Mouse (Mus musculus) ovary, adult 10 weeks (tissue): ENCODE measurements around the gene Igll1. TPM values are rescaled to one million over a fixed set of nuclear protein-coding genes. Genes with fewer than 3 reads are reported as not detected.

Experiments used
- polyA plus RNA-seq: library from polyadenylated mRNA; stranded (reverse); fragments of 350-450 nt; fragmentation: Illumina TruSeq; extraction: RNeasy Lipid Tissue Mini Kit (QIAGEN cat#74804); gene quantifications from one replicate; pipeline ENCODE4 v1.2.3, GENCODE M21; 2014

Igll1 gene
- polyA plus RNA-seq, result not detected

GRCm38 (mm10) chr16:16863978-16864377, at the start of gene Igll1:
TSS of gene Igll1 (minus strand) at chr16:16863985.

DNA sequence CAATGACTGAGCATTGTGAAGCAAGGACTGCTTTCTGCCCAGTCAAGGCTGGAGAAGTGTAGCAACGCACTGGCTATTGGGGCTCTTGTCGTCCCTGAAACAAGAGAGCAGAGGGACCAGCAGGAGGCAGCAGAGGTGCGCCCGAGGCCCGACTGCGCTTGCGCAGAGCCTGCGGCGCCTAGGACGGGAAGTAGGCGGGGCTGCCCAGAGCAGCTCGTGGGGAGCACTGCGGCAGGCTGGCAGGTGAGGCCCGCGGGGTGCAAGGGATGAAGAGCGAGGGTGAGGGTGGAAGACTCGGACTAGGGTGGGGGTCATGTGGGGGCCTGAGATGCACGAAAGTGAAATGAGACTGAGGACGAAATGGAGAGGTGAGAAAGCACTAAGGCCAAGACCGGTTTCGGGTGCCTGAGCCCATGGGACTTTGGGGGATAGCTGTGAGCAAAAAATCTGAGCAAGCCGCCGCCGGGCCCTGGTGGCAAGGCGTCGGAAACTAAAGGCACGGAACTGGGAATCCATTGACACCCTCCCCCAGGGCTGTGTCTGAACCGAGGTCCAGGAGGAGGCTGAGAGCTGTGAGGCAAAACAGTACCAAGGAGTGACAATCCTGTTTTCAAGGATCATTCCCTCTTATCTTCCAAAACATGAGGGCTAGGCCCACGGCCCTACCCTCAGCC, 32.7 kb upstream of the Igll1 start, which contains the start of gene Ppm1f:
TSS of gene Ppm1f (plus strand) at position 88 of the 674 bp plus-strand sequence.

GRCm38 (mm10) chr16:16870617-16871331, 7.0 kb upstream of the Igll1 start, which contains the start of the genes Top3b and Vpreb1:
TSS of gene Top3b (plus strand) at chr16:16870736.
TSS of gene Vpreb1 (minus strand) at chr16:16870843.

DNA sequence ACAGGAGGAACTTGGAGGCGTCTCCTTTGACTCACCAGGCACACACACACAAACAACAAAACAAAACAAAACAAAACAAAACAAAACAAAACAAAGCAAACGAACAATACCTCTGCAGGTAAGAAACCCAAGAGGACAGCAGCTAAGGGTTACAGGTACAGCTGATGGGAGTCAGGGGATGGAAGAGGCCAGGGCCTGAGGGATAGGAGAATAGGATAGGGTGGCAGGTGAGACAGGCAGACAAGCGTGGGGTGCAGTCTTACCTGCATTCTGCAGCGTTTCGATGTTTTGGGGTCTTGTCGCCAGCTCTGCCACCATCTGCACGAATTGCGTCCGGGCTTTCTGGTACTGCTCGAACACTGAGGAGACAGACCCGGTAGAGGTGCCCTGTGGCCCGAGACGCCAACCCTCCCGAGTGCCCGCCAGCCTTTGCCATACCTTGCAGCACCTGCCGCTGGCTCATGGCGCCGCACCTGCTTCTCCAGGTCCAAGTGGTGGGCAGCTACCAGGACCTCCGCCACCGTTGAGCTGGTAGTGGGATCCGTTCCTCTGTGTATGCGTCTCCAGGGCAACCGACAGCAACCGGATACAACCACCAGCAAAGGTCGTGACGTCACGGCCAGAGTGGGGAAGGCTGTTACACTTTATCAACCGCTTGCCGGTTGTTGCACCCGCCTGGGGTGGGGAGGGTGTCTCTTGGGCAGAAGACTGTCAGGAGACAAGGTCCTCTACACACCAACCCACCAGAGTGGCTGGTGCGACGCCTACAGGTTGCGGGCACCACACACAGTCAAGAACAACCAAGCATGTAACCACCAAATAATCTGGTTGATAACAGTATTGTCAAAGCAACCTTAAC, 34.8 kb downstream of the Igll1 start, which contains the start of gene Spag6l:
TSS of gene Spag6l (minus strand) at position 700 of the 859 bp plus-strand sequence.

Other genes with a start within 250 kb of the Igll1 start
- gene Olfr19, start 187.6 kb downstream of the Igll1 start, polyA plus RNA-seq, result not detected
- gene Spag6l, start 34.5 kb downstream of the Igll1 start, polyA plus RNA-seq, result 9.4 TPM
- gene Top3b, start 6.8 kb upstream of the Igll1 start, polyA plus RNA-seq, result 17.3 TPM
- not detected for gene Vpreb1, start 6.9 kb upstream of the Igll1 start, polyA plus RNA-seq
- 10.1 TPM for gene Ppm1f, start 32.5 kb upstream of the Igll1 start, polyA plus RNA-seq
- gene Mapk1, start 119.4 kb upstream of the Igll1 start, polyA plus RNA-seq, result 327 TPM
- gene Ypel1, start 205.7 kb upstream of the Igll1 start, polyA plus RNA-seq, result 8.2 TPM
- 169 TPM for gene Ppil2, start 247.3 kb upstream of the Igll1 start, polyA plus RNA-seq